Mouse (Mus musculus): Measurements from ENCODE around the gene Rnf130. TPM values are rescaled to one million over a fixed set of nuclear protein-coding genes. Genes with fewer than 3 reads are reported as not detected.

Gene Rnf130
- polyA plus RNA-seq, 1 experiment, result 52.2 TPM

GRCm38 (mm10) chr11:50130811-50131766 lies 105.9 kb downstream of the Rnf130 start, which contains the start of gene Tbc1d9b:
Gene Tbc1d9b, plus strand, starts transcription at chr11:50131396.
- peak; percentile 77 to 92 for DNase-seq (ENCODE audit: extremely low spot score in 1 of 2, low spot score in 1 of 2)

GRCm38 (mm10) chr11:50131801-50132201 lies 106.7 kb downstream of the Rnf130 start:
- DNase-seq (ENCODE audit: extremely low spot score in 1 of 2, low spot score in 1 of 2), result peak in 1 of 2 experiments; percentile 13

GRCm38 (mm10) chr11:50132265-50132664 lies 107.1 kb downstream of the Rnf130 start:
- DNase-seq (ENCODE audit: extremely low spot score in 1 of 2, low spot score in 1 of 2), result no peak

GRCm38 (mm10) chr11:50134136-50134859 lies 109.2 kb downstream of the Rnf130 start:
- no peak for DNase-seq (ENCODE audit: extremely low spot score in 1 of 2, low spot score in 1 of 2)

- DNase-seq (ENCODE audit: extremely low spot score in 1 of 2, low spot score in 1 of 2), result peak in 1 of 2 experiments; percentile 15
These were observed 113.2 kb downstream of the Rnf130 start for GRCm38 (mm10) chr11:50138206-50138822.

- DNase-seq (ENCODE audit: extremely low spot score in 1 of 2, low spot score in 1 of 2), result no peak
These were observed 114.4 kb downstream of the Rnf130 start for GRCm38 (mm10) chr11:50139571-50139970.

- no peak for DNase-seq (ENCODE audit: extremely low spot score in 1 of 2, low spot score in 1 of 2)
These were observed 120.4 kb downstream of the Rnf130 start for GRCm38 (mm10) chr11:50145529-50145928.

- DNase-seq (ENCODE audit: extremely low spot score in 1 of 2, low spot score in 1 of 2), result no peak
These were observed 121.0 kb downstream of the Rnf130 start for GRCm38 (mm10) chr11:50146121-50146520.

- no peak for DNase-seq (ENCODE audit: extremely low spot score in 1 of 2, low spot score in 1 of 2)
These were observed 122.3 kb downstream of the Rnf130 start for GRCm38 (mm10) chr11:50147267-50147957.

- no peak for DNase-seq (ENCODE audit: extremely low spot score in 1 of 2, low spot score in 1 of 2)
These were observed 122.9 kb downstream of the Rnf130 start for GRCm38 (mm10) chr11:50147958-50148476.

- DNase-seq (ENCODE audit: extremely low spot score in 1 of 2, low spot score in 1 of 2), result no peak
These were observed 124.1 kb downstream of the Rnf130 start for GRCm38 (mm10) chr11:50149200-50149599.

- DNase-seq (ENCODE audit: extremely low spot score in 1 of 2, low spot score in 1 of 2), result no peak
These were observed 124.5 kb downstream of the Rnf130 start for GRCm38 (mm10) chr11:50149603-50150150.

GRCm38 (mm10) chr11:50151374-50151773 lies 126.2 kb downstream of the Rnf130 start:
- no peak for DNase-seq (ENCODE audit: extremely low spot score in 1 of 2, low spot score in 1 of 2)

GRCm38 (mm10) chr11:50154166-50154565 lies 129.0 kb downstream of the Rnf130 start:
- DNase-seq (ENCODE audit: extremely low spot score in 1 of 2, low spot score in 1 of 2), result no peak

Other genes with a start within 250 kb of the Rnf130 start
- gene Gfpt2, start 231.2 kb upstream of the Rnf130 start, polyA plus RNA-seq (2012; rRNA removed), result 12.5 and 13.0 TPM in 2 replicates
- gene Mapk9, start 178.6 kb upstream of the Rnf130 start, polyA plus RNA-seq (2012; rRNA removed), result 127 and 129 TPM in 2 replicates
- gene Rasgef1c, start 123.5 kb upstream of the Rnf130 start, polyA plus RNA-seq (2012; rRNA removed), result 45.3 and 51.3 TPM in 2 replicates
- 128 and 134 TPM in 2 replicates for gene Tbc1d9b, start 106.0 kb downstream of the Rnf130 start, polyA plus RNA-seq (2012; rRNA removed)
- 23.7 and 25.1 TPM in 2 replicates for gene Mrnip, start 149.1 kb downstream of the Rnf130 start, polyA plus RNA-seq (2012; rRNA removed)
- 334 and 368 TPM in 2 replicates for gene Sqstm1, start 185.5 kb downstream of the Rnf130 start, polyA plus RNA-seq (2012; rRNA removed)
- gene Mgat4b, start 185.5 kb downstream of the Rnf130 start, polyA plus RNA-seq (2012; rRNA removed), result 57.7 and 59.8 TPM in 2 replicates
- 25.2 and 27.1 TPM in 2 replicates for gene Ltc4s, start 213.3 kb downstream of the Rnf130 start, polyA plus RNA-seq (2012; rRNA removed)